ENCODE assay signal across 21 mouse cellular contexts in the genomic region with DNA sequence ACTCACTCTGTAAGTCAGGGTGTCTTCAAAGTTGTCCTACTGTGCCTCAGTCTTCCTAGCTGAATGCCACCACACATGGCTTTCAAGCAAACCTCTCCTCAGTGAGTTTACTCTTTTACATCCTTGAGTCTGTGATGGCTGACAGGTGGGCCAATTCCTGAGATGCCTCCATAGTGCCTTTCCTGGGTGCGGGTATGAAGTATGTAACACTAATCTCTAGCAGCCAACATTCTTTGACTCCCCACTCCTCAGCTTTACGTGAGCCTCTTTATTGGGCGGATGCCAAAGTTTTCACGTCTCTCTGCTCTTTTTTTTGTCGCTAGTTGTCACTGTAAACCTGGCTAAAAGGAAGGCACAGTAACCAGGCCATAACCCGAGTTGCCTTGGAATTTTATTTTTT. TPM values are rescaled to one million over a fixed set of nuclear protein-coding genes. Genes with fewer than 3 reads are reported as not detected.
DNase-seq lines count a peak whose midpoint lies in the region; ATAC-seq and TF ChIP-seq lines count a peak whose summit lies in the region.
"Had no signal": no experiment of that assay in that cellular context is flagged by ENCODE, and none has a peak within 500 bp of the region (broad histone marks: within the 10 kb centered on the region; RNA-seq: fewer than 3 reads in every experiment).

No protein-coding gene starts in this region.

- no peaks in the 10 kb centered on the region for H3K4me1 ChIP-seq in lung, embryonic 14.5 days (ENCODE audit: insufficient read depth)
- H3K4me1 ChIP-seq in lung, adult 2 months (ENCODE audit: control insufficient read depth, insufficient read depth, low read length) = no peaks in the 10 kb centered on the region
- H3K4me1 ChIP-seq in lung, postnatal 0 days (ENCODE audit: insufficient read depth, low read depth, low read length) = no peaks in the 10 kb centered on the region
- H3K4me1 ChIP-seq: embryonic facial prominence, embryonic 15.5 days; forebrain, embryonic 10.5 days; forebrain, embryonic 12.5 days had no signal

- TF ChIP-seq EP300 in lung, postnatal 0 days (IDR thresholded peaks at IDR 0.05) = peak; percentile 38

- H3K27me3 ChIP-seq in lung, embryonic 14.5 days (ENCODE audit: insufficient read depth, low read length) = no peaks in the 10 kb centered on the region
- H3K27me3 ChIP-seq in lung, postnatal 0 days (replicated peaks; ENCODE audit: insufficient read depth, low read length) = no peaks in the 10 kb centered on the region
- H3K27me3 ChIP-seq: embryonic facial prominence, embryonic 12.5 days; embryonic facial prominence, embryonic 15.5 days; forebrain, embryonic 12.5 days had no signal

- TF ChIP-seq CTCF in lung, embryonic 14.5 days (IDR thresholded peaks at IDR 0.05; ENCODE audit: low read depth) = no peak
- no peak for TF ChIP-seq CTCF in lung, adult 2 months (IDR thresholded peaks at IDR 0.05; ENCODE audit: insufficient read depth, low read length)
- TF ChIP-seq CTCF in lung, postnatal 0 days (IDR thresholded peaks at IDR 0.05) = no peak; the same call in 1 of the 2 replicates

- H3K9ac ChIP-seq in lung, embryonic 14.5 days = no peak overlapping the region
- no peak overlapping the region for H3K9ac ChIP-seq in lung, postnatal 0 days (replicated peaks; ENCODE audit: low read depth)
- H3K9ac ChIP-seq: embryonic facial prominence, embryonic 12.5 days; embryonic facial prominence, embryonic 15.5 days; forebrain, embryonic 12.5 days had no signal

- no peak for ATAC-seq in lung, embryonic 14.5 days (ENCODE audit: insufficient read depth)
- peak; percentile 67; the same call in 1 of the 2 replicates for ATAC-seq in lung, postnatal 0 days
- ATAC-seq: forebrain, embryonic 14.5 days; forebrain, embryonic 16.5 days had no signal

- no peak overlapping the region for H3K27ac ChIP-seq in lung, embryonic 14.5 days (ENCODE audit: low read depth)
- no peak overlapping the region for H3K27ac ChIP-seq in lung, postnatal 0 days (ENCODE audit: low read length)
- H3K27ac ChIP-seq: embryonic facial prominence, embryonic 12.5 days; embryonic facial prominence, embryonic 15.5 days; forebrain, embryonic 10.5 days; forebrain, embryonic 12.5 days had no signal

- H3K4me2 ChIP-seq in lung, embryonic 14.5 days = no peak overlapping the region
- no peak overlapping the region for H3K4me2 ChIP-seq in lung, postnatal 0 days (replicated peaks; ENCODE audit: low read depth, low read length)
- H3K4me2 ChIP-seq: embryonic facial prominence, embryonic 12.5 days; embryonic facial prominence, embryonic 15.5 days; forebrain, embryonic 12.5 days had no signal

- no peaks in the 10 kb centered on the region for H3K9me3 ChIP-seq in lung, embryonic 14.5 days (ENCODE audit: low read depth, low read length)
- H3K9me3 ChIP-seq in lung, postnatal 0 days (ENCODE audit: low read length) = no peaks in the 10 kb centered on the region
- H3K9me3 ChIP-seq: embryonic facial prominence, embryonic 12.5 days; embryonic facial prominence, embryonic 15.5 days; forebrain, embryonic 10.5 days; forebrain, embryonic 12.5 days had no signal

- H3K4me3 ChIP-seq in lung, embryonic 14.5 days (ENCODE audit: low read depth, low read length) = no peak overlapping the region
- H3K4me3 ChIP-seq in lung, adult 2 months (replicated peaks; ENCODE audit: extremely low read depth, low read depth, low read length) = no peak overlapping the region
- H3K4me3 ChIP-seq in lung, postnatal 0 days (ENCODE audit: low read depth, low read length) = no peak overlapping the region
- H3K4me3 ChIP-seq: embryonic facial prominence, embryonic 12.5 days; embryonic facial prominence, embryonic 15.5 days; erythroblast, embryonic 14.5 days; forebrain, embryonic 10.5 days; forebrain, embryonic 12.5 days had no signal

- TF ChIP-seq POLR2A in lung, adult 2 months (IDR thresholded peaks at IDR 0.05; ENCODE audit: borderline replicate concordance, extremely low read depth, low read depth, low read length) = no peak

- 51% methylated on average over 6 of the region's 6 CpGs for WGBS in lung, embryonic 14.5 days
- 72% methylated on average over 6 of the region's 6 CpGs for WGBS in lung, adult 2 months
- 50% methylated on average over 6 of the region's 6 CpGs for WGBS in lung, postnatal 0 days

- H3K36me3 ChIP-seq in lung, embryonic 14.5 days (ENCODE audit: insufficient read depth) = no peaks in the 10 kb centered on the region
- no peaks in the 10 kb centered on the region for H3K36me3 ChIP-seq in lung, postnatal 0 days (ENCODE audit: insufficient read depth, low read length)
- H3K36me3 ChIP-seq: embryonic facial prominence, embryonic 12.5 days; embryonic facial prominence, embryonic 15.5 days; forebrain, embryonic 10.5 days; forebrain, embryonic 12.5 days had no signal

- DNase-seq in lung, embryonic 14.5 days = peak; percentile 44
- DNase-seq in lung, adult 2 months = no peak
- peak; percentile 34 for DNase-seq in lung, postnatal 0 days (ENCODE audit: low spot score)
- no peak for DNase-seq in lung, postnatal 10 days
- DNase-seq: adrenal gland, adult 2 months; adrenal gland, postnatal 10 days; adrenal gland, postnatal 25 days; cerebellum, adult 11 months; cerebellum, adult 18-20 months; cerebellum, adult 8-10 months; cerebellum, adult 9-11 months; cerebellum, postnatal 14 days; cerebellum, postnatal 36 days; embryo, embryonic 11 days had no signal

RNA-seq across cellular contexts. Expression of a gene that starts 24.0 kb away (rescaled TPM):
- polyA plus RNA-seq in lung, embryonic 14.5 days (2014; fragmentation: Nextera tagmentation; extraction: Ambion mirVana) = 0.07 and 0.17 TPM in 2 replicates
- 1.5 and 1.8 TPM in 2 replicates for polyA plus RNA-seq in lung, adult 2 months (2012; rRNA removed)
- 0.90 and 0.92 TPM in 2 replicates for polyA plus RNA-seq in lung, postnatal 0 days (2015; fragmentation: Nextera tagmentation; extraction: Ambion mirVana)
- polyA plus RNA-seq: erythroblast, embryonic 14.5 days; forebrain, embryonic 10.5 days; forebrain, embryonic 14.5 days; forebrain, embryonic 16.5 days had no signal

RNA-seq across cellular contexts. Expression of a gene that starts 35.9 kb away (rescaled TPM):
- polyA plus RNA-seq in lung, embryonic 14.5 days (2014; fragmentation: Nextera tagmentation; extraction: Ambion mirVana) = 26.4 and 27.7 TPM in 2 replicates
- 2.3 and 3.0 TPM in 2 replicates for polyA plus RNA-seq in lung, adult 2 months (2012; rRNA removed)
- polyA plus RNA-seq in lung, postnatal 0 days (2015; fragmentation: Nextera tagmentation; extraction: Ambion mirVana) = 3.6 and 4.0 TPM in 2 replicates

Comparison
In these comparisons a context has a peak if more than half of its experiments do, and no peak if none do; other contexts are left out.
1. DNase-seq: peak in lung, embryonic 14.5 days (single experiment) and lung, postnatal 0 days (single experiment); none in lung, adult 2 months (single experiment) and lung, postnatal 10 days (single experiment).